Mouse (Mus musculus) myocyte (in vitro differentiated cells): ENCODE results near the gene 1810055G02Rik. TPM values are rescaled to one million over a fixed set of nuclear protein-coding genes. Genes with fewer than 3 reads are reported as not detected.

ENCODE experiments used
- H3K27me3 ChIP-seq: one replicate; pipeline ENCODE4 v1.6.1; 2011; ENCODE audit not compliant: control insufficient read depth, insufficient read depth, insufficient read length
- H3K36me3 ChIP-seq: one replicate; pipeline ENCODE4 v1.6.1; 2011; ENCODE audit not compliant: control insufficient read depth, insufficient read depth
- H3K4me2 ChIP-seq: one replicate; pipeline ENCODE4 v1.6.1; 2011; ENCODE audit warnings: low read depth, control low read depth
- H3K4me3 ChIP-seq: one replicate; pipeline ENCODE4 v1.5.1; 2011; ENCODE audit warnings: mild to moderate bottlenecking, control low read depth, moderate library complexity
- H3K79me2 ChIP-seq: one replicate; pipeline ENCODE4 v1.6.1; 2011; ENCODE audit not compliant: control insufficient read depth, insufficient read depth
- H3ac ChIP-seq: one replicate; pipeline ENCODE4 v1.6.1; 2011; ENCODE audit not compliant: control insufficient read depth, insufficient read length
- CEBPB ChIP-seq: IDR thresholded peaks from 2 replicates; pipeline ENCODE4 v1.6.1; 2011; ENCODE audit warnings: mild to moderate bottlenecking, moderate library complexity; ENCODE audit not compliant: poor library complexity, insufficient read depth, severe bottlenecking
- E2F4 ChIP-seq: IDR thresholded peaks from one replicate; pipeline ENCODE4 v1.6.1; 2011; ENCODE audit warnings: mild to moderate bottlenecking, control low read depth, moderate library complexity; ENCODE audit not compliant: insufficient read depth
- MAX ChIP-seq: IDR thresholded peaks from one replicate; pipeline ENCODE4 v1.6.1; 2011; ENCODE audit warnings: low read depth, mild to moderate bottlenecking, control low read depth
- MYOD1 ChIP-seq, 3 experiments: IDR thresholded peaks; one replicate each; pipeline ENCODE4 v1.6.1; 2011; ENCODE audit warnings: control low read depth in 2 of 3, low read depth in 2 of 3, mild to moderate bottlenecking in 2 of 3, moderate library complexity in 1 of 3; ENCODE audit not compliant: insufficient read length in 2 of 3, control insufficient read depth in 1 of 3
- MYOG ChIP-seq, 3 experiments: IDR thresholded peaks; one replicate each; pipeline ENCODE4 v1.6.1; 2011; ENCODE audit warnings: control low read depth in 2 of 3, low read depth in 2 of 3, mild to moderate bottlenecking in 2 of 3; ENCODE audit not compliant: insufficient read length in 2 of 3, control insufficient read depth in 1 of 3, insufficient read depth in 1 of 3
- POLR2A ChIP-seq: IDR thresholded peaks from one replicate; pipeline ENCODE4 v1.6.1; 2011; ENCODE audit warnings: low read depth, mild to moderate bottlenecking, control low read depth, moderate library complexity; ENCODE audit not compliant: insufficient read length
- POLR2AphosphoS2 ChIP-seq: IDR thresholded peaks from one replicate; pipeline ENCODE4 v1.6.1; 2011; ENCODE audit warnings: low read depth, control low read depth; ENCODE audit not compliant: insufficient read length
- REST ChIP-seq: IDR thresholded peaks from one replicate; pipeline ENCODE4 v1.6.1; 2011; ENCODE audit warnings: mild to moderate bottlenecking, control low read depth, moderate library complexity; ENCODE audit not compliant: insufficient read depth, insufficient read length
- SRF ChIP-seq: IDR thresholded peaks from one replicate; pipeline ENCODE4 v1.6.1; 2011; ENCODE audit warnings: low read depth; ENCODE audit not compliant: control insufficient read depth, insufficient read length
- TCF12 ChIP-seq: IDR thresholded peaks from one replicate; pipeline ENCODE4 v1.6.1; 2011; ENCODE audit warnings: mild to moderate bottlenecking, control low read depth; ENCODE audit not compliant: poor library complexity, insufficient read depth, severe bottlenecking
- TCF3 ChIP-seq: IDR thresholded peaks from one replicate; pipeline ENCODE4 v1.6.1; 2011; ENCODE audit warnings: low read depth, control low read depth; ENCODE audit not compliant: insufficient read length
- USF1 ChIP-seq: IDR thresholded peaks from one replicate; pipeline ENCODE4 v1.6.1; 2011; ENCODE audit warnings: low read depth, mild to moderate bottlenecking, control low read depth, moderate library complexity
- polyA plus RNA-seq: library from polyadenylated mRNA; unstranded; fragments of >200 nt; fragmentation: generic; extraction: Trizol; gene quantifications from one replicate; pipeline ENCODE4 v1.2.1, GENCODE M21; 2012; ENCODE audit warnings: missing spikeins

The 1810055G02Rik gene
- polyA plus RNA-seq, 1 experiment, result 51.1 TPM

DNA sequence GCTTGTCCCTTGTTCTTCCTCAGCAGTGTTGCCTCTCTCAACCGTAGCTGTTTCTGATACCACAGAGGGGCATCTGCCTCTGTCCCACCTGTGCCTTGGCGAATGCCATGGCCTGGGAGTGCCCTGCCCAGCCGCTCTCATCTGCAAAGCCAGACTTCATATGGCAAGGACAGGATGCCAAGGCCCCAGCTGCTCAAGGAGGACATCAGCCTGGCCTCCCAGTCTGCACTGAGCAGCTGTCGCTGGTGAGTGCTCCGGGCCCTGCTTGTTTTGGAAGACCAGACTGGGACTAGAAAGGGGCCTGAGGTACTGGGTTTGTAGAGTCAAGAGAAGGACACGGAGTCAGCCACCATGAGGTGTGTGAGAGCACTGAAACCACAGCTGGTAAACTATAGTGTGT, 6.3 kb downstream of the 1810055G02Rik start:
- Histone ChIP-seq H3K4me2 (peak overlapping the region; percentile 25), H3ac (no peak overlapping the region), H3K4me3 (no peak overlapping the region), H3K27me3 (no peaks in the 10 kb centered on the region), H3K79me2 (peaks cover 37% of the 10 kb centered on the region), H3K36me3 (peaks cover 23% of the 10 kb centered on the region)
- TF ChIP-seq REST (no peak), POLR2A (no peak), TCF3 (peak; percentile 79), MYOG (IDR thresholded peaks at IDR 0.05; ENCODE audit: control insufficient read depth in 1 of 3, insufficient read depth in 1 of 3, insufficient read length in 2 of 3, low read depth in 2 of 3) (peak; percentile 95 to 99 (median 95)), TCF12 (peak; percentile 77), USF1 (no peak), POLR2AphosphoS2 (no peak), MAX (no peak), CEBPB (no peak), E2F4 (no peak), SRF (peak; percentile 52), MYOD1 (IDR thresholded peaks at IDR 0.05; ENCODE audit: control insufficient read depth in 1 of 3, insufficient read length in 2 of 3, low read depth in 2 of 3) (peak; percentile 48 to 94 (median 93))

DNA sequence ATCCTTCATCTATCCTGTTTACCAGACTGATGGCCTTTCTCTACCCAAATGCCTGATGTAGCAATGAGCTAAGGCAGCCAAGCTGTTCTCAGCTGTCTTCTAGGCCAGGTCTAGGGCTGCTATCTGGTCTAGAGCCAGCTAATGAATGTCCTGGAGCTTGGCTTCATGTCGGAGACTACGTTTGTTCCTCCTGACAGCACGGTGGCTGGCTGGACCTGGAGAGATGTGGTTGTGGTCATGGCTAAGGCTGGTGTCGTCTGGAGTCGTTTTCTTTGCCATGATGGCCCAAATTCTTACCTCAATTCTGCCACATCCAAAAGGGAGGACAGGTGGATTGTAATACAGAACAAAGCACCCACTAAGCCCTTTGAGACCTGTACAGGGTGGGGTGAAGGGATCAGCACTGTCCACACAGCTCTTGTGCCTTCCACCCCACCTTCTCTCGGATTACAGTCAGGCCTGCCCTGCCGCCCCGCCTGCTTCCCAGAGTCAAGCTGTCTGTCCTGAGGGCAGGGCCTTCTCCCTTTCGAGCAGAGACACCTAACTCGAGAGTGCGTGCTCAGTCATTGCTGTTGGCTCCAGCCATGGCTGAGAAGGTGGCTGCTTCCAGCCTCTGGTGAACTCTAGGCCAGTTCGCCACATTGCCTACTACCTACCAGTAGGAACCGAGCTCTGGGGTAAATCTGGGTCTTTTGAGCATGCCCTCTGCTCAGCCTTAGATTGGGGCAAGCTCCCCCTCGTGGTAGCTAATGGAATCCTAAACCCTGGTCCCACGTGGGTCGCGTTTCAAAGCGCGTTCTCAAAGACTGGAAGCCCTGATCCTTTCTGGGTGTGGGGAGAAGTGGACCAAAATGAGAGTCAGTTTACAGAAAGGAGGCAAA, 10.6 kb downstream of the 1810055G02Rik start:
- Histone ChIP-seq H3ac (no peak overlapping the region), H3K4me3 (no peak overlapping the region), H3K4me2 (no peak overlapping the region), H3K79me2 (no peaks in the 10 kb centered on the region), H3K36me3 (peaks cover 19% of the 10 kb centered on the region), H3K27me3 (no peaks in the 10 kb centered on the region)
- no peak for TF ChIP-seq E2F4

DNA sequence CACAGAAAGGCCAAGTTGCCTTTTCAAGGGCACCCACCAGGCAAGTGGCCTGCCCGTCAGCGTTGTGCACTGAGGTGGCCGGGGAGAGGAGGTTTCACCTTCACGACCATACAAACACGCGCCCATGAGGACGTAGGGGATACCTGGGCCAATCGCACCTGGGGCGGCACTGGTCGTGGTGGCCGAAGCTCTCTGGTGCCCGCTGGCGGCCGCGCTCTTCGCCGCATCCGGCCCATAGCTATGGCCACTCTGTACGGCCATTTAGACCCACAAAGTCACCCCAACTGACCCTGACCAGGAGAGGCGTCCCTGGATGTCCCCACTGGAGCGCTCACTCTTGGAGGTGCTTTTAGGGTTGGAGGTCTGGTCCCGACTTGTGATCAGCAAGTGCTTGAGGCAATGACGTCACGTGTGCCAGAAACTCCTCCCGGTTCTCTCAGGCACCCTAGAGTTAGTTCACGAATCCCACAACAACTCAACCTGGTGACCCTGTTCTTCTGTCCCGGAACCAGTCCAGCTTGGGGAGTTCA, 11.3 kb downstream of the 1810055G02Rik start:
- no peaks in the 10 kb centered on the region for H3K27me3 ChIP-seq
- peaks cover 19% of the 10 kb centered on the region for H3K36me3 ChIP-seq
- TF ChIP-seq REST (no peak), POLR2AphosphoS2 (peak; percentile 33)
- H3K79me2 ChIP-seq, result no peaks in the 10 kb centered on the region
- no peak overlapping the region for H3K4me3 ChIP-seq
- no peak overlapping the region for H3K4me2 ChIP-seq
- no peak overlapping the region for H3ac ChIP-seq

DNA sequence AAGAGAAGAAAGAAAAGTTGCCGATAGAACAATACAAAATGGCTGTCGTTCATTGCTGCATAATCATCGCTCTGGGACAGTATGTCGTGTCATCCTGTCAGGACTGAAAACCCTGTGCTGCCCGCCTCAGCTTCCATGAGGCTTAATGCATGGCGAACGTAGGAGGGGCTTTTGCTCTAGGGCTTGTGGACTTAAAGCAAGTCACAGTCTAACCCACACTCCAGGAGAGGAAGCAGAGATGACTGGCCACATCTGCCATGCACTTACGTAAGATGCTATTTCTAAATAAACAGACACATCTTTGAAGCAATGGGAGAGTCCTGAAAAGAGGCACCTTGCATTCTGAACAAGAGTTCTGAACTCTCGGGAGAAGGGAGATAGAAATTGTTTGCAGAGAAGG, 15.1 kb downstream of the 1810055G02Rik start:
- Histone ChIP-seq H3ac (no peak overlapping the region), H3K4me2 (no peak overlapping the region), H3K36me3 (no peaks in the 10 kb centered on the region), H3K27me3 (no peaks in the 10 kb centered on the region), H3K79me2 (no peaks in the 10 kb centered on the region), H3K4me3 (no peak overlapping the region)
- no peak for TF ChIP-seq POLR2AphosphoS2
- no peak for TF ChIP-seq E2F4
- TF ChIP-seq REST, result no peak
- no peak for TF ChIP-seq MAX
- TF ChIP-seq POLR2A, result no peak
- TF ChIP-seq TCF12, result no peak
- TF ChIP-seq SRF, result no peak
- no peak for TF ChIP-seq CEBPB
- TF ChIP-seq MYOD1 (IDR thresholded peaks at IDR 0.05; ENCODE audit: control insufficient read depth in 1 of 3, insufficient read length in 2 of 3, low read depth in 2 of 3), result no peak
- no peak for TF ChIP-seq USF1
- no peak for TF ChIP-seq TCF3
- no peak for TF ChIP-seq MYOG (IDR thresholded peaks at IDR 0.05; ENCODE audit: control insufficient read depth in 1 of 3, insufficient read depth in 1 of 3, insufficient read length in 2 of 3, low read depth in 2 of 3)

DNA sequence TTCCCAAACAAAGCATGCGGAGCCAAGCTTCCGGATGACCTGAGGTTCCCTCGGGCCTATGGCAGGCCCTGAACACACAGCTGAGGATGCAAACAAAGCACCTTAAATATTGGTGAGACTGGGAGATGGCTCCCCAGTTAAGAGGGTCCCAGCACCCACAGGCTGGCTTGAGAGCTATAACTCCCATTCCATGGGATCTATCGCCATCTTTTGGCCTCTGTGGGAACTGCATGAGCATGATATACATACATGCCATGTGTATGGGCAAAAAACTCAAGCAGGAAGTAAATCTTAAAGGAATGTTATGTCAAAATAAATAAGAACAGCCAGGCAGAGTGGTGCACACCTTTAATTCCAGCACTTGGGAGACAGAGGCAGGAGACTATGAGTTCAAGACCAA, 15.8 kb downstream of the 1810055G02Rik start:
- H3K27me3 ChIP-seq, result no peaks in the 10 kb centered on the region
- no peak overlapping the region for H3K4me3 ChIP-seq
- no peaks in the 10 kb centered on the region for H3K79me2 ChIP-seq
- no peaks in the 10 kb centered on the region for H3K36me3 ChIP-seq
- no peak overlapping the region for H3K4me2 ChIP-seq
- TF ChIP-seq MYOG (IDR thresholded peaks at IDR 0.05; ENCODE audit: control insufficient read depth in 1 of 3, insufficient read depth in 1 of 3, insufficient read length in 2 of 3, low read depth in 2 of 3) (no peak), TCF12 (no peak), E2F4 (no peak), USF1 (no peak), REST (no peak)
- no peak overlapping the region for H3ac ChIP-seq
